Mouse (Mus musculus): ENCODE data around the gene E130208F15Rik.

Gene E130208F15Rik

GRCm38 (mm10) chr7:30321539-30322284, at the start of gene E130208F15Rik:
E130208F15Rik (plus strand) TSS chr7:30321740.
- peak; percentile 70 to 75 for DNase-seq

GRCm38 (mm10) chr7:30274383-30274782, 47.2 kb upstream of the E130208F15Rik start:
- no peak for DNase-seq

DNA sequence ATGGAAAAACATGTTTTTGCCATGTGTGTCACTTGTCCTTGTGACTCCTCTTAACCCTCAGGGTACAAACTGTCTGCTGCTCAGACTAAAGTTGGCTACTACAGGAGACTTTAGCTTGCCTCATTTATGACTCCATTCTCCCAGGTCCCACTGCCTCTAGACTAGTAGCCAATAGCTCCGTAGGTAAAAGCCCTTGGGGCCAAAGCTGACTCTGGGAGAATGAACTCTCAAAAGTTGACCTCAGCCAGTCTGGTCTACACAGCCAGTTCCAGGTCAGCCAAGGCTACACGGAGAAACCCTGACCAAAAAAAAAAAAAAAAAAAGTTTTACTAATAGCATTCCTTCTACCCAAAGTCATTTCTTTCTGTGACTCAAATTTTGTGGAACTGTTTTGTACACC, 42.6 kb upstream of the E130208F15Rik start:
- DNase-seq: no peak

DNA sequence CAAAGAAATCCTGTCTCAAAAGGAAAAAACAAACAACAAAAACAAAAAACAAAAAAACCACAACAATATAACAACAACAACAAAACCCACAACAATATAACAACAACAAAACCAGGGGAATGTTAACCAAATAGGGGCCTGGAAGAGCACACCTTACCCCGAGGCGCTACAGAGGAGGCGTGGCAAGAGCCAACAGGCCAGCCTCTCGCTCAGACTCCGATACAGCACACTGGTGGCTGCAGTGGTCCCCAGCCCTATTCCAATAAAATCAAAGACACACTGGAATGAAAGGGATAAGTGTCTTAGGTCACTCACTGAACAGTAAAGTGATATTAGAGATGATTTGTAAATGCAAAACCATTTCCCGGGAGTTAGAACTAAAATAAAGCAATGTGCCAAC, 42.0 kb upstream of the E130208F15Rik start:
- no peak for DNase-seq

GRCm38 (mm10) chr7:30279951-30280669, 41.4 kb upstream of the E130208F15Rik start, which contains the start of the genes Thap8 and Wdr62:
Thap8 (plus strand) TSS chr7:30280094.
Wdr62 (minus strand) TSS chr7:30280419.
- peak; percentile 89 to 90 for DNase-seq

- DNase-seq: peak; percentile 81 to 83
These were observed 40.8 kb upstream of the E130208F15Rik start for GRCm38 (mm10) chr7:30280670-30281138.

DNA sequence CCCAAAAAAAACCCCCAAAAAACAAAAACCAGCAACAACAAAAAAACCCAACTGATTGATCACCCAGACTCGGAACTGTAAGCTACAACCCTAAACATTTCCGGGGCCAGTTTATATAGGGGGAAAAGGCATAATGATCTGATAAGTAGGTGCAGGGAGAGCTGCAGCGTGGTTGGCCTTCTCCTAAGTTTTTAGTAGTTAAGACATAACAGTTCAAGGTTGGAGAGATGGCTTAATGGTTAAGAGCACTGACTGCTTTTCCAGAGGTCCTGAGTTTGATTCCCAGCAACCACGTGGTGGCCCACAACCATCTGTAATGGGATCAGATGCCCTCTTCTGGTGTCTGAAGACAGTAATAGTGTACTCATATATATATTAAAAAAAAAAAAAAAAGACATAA, 40.0 kb upstream of the E130208F15Rik start:
- no peak for DNase-seq

GRCm38 (mm10) chr7:30282740-30283139, 38.8 kb upstream of the E130208F15Rik start:
- DNase-seq: no peak

GRCm38 (mm10) chr7:30286701-30287410, 34.7 kb upstream of the E130208F15Rik start:
- DNase-seq: peak; percentile 87 to 88

GRCm38 (mm10) chr7:30288046-30288445, 33.5 kb upstream of the E130208F15Rik start:
- DNase-seq: peak; percentile 38 to 45

DNA sequence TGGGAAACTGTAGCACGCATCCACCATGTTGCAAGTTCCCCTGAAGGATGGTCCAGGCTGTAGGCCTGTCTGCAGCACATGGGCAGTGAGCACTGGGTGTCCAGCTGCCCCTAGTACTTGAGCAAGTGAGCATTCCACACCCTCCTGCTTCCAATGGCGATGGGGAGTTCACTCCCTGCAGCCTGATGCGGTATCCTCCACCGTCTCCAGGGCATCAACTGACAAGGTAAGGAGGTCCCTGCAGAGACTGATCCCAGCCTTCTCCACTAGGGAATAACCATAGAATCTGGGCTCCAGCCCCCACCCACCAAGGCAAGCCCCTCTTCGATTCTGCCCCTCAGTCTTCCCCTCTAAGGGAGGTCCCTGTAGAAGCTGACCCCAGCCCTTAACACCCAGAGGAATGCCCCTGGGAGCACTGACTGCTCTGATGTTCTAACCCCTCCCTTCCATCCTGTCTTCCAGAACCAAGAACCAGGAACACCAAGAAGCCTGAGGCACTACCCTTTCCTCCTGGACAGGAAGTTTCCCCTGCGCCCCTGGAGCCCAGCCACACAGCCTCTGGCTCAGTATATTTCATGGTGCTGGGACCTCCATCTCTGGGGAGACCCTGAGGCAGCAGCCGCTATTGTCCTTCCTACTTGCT, 32.3 kb upstream of the E130208F15Rik start:
- DNase-seq: no peak

GRCm38 (mm10) chr7:30289714-30290399, 31.7 kb upstream of the E130208F15Rik start:
- no peak for DNase-seq

DNA sequence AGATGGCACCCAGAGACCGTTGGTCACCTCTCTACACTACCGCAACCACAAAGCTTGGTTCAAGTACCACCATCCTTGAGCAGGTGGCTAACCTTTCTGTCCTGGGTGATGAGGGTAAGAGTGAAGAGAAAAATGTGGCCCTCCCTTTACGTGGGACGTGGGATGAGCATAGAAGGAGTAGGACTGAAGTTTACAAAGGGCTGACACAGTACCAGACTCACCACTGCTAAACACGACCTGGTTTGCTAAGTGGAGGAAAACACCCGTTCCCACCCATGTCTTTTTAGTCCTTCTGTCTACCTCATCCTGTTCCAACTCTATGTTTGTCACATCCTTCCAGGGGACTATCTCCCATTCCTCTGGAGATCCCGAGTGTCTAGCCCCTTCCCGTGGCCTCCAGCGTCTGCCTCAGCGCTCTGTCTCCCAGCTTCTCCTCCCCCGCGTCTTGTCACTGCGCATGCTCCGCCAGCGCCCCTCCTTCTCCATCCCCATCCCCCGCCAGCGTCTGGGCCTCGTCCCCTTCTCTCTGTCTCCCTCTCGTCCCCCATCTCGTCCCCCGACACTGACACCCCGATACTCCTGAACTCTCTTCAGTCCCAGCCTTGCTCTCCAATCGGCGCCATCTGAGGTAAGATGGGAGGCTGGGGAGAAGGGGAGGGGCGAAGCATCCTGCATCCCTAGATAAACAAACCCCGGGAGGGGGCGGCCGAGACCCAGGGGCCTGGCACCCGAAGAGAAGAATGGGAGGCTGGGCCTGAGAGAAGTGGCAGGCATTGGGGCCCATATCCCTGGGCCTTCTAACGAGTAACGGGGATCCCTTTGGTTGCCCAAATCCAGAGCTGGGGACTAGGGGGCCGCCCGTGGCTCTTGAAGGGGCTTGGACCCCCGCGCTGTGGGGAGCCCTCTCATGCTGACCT, 30.1 kb upstream of the E130208F15Rik start, which contains the start of gene Clip3:
TSS of gene Clip3 (plus strand) at position 514 of the 917 bp plus-strand sequence.
- peak; percentile 89 to 91 for DNase-seq

DNA sequence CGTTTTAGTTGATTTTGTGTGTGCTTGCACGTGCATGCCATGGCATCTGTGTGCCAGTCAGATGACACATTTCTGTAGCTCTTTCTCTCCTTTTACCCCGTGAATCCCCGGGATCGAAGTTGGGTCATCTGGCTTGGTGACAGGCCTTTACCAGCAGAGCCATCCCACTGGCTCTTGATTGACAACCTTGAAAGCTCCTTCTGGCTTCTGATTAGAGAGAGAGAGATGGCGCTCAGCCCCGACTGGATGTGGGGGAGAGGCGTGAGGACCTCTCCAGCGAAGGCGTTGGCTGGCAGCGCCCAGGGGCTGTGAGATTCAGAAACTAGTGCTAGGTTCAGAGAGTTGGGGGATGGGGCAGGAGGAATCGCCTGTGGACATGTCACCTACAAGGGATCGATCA, 27.7 kb upstream of the E130208F15Rik start:
- peak; percentile 46 to 54 for DNase-seq

DNA sequence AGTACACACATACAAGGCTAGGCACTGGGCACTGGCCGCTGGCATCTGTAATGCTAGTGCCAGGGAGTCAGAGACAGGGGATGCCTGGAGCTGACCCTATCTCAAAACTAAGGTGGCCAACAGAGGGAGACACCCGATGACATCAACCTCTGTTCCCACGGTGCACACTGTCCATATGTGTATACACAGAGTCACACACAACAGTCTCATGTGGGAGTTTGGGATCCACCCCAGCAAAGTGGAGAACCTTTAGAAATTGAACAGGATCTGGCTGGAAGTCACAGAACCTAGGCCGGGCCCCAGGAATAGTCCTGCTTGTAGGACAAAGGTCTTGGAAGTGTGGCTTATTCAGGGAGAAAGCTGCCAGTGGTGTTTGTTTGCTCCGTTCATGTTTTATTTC, 27.2 kb upstream of the E130208F15Rik start:
- peak in 1 of 2 experiments; percentile 44 for DNase-seq

- peak; percentile 93 to 94 for DNase-seq
These were observed 26.4 kb upstream of the E130208F15Rik start for GRCm38 (mm10) chr7:30295103-30295502.

GRCm38 (mm10) chr7:30296816-30297215, 24.7 kb upstream of the E130208F15Rik start:
- peak in 1 of 2 experiments; percentile 9 for DNase-seq

- DNase-seq: peak in 1 of 2 experiments; percentile 3
These were observed 24.3 kb upstream of the E130208F15Rik start for GRCm38 (mm10) chr7:30297266-30297665.

- peak; percentile 63 to 66 for DNase-seq
These were observed 20.6 kb upstream of the E130208F15Rik start for GRCm38 (mm10) chr7:30300914-30301313.

- no peak for DNase-seq
These were observed 15.3 kb upstream of the E130208F15Rik start for GRCm38 (mm10) chr7:30306083-30306779.
